Mouse (Mus musculus): Measurements from ENCODE around the gene Ipmk.
A peak's percentile ranks its signal among the peaks of the same experiment; 100 is the strongest.
"Not testable (repeated sequence)": the region's sequence is repeated elsewhere in the genome, so short reads cannot be mapped to it uniquely, and the experiment has no call there.

The Ipmk gene

DNA sequence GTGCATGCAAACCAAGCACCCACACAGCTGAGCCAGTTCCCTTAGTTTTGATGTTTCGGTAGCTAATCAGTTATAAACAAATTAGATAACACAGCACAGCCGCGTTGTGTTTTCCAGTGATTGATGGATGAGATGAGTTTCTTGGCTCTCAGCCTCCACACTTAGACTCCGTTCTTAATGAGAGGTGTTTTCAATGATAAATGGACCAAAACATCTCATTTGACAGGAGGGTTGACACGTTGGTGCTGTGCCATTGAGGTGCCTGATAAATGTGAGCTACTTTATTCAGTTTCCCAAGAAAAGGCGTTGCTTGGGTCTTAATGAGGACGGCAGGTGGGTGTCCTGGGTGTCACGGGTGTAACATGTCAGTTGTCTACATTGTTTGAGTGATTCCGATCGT, 79.8 kb downstream of the Ipmk start:
- DNase-seq = no peak

DNA sequence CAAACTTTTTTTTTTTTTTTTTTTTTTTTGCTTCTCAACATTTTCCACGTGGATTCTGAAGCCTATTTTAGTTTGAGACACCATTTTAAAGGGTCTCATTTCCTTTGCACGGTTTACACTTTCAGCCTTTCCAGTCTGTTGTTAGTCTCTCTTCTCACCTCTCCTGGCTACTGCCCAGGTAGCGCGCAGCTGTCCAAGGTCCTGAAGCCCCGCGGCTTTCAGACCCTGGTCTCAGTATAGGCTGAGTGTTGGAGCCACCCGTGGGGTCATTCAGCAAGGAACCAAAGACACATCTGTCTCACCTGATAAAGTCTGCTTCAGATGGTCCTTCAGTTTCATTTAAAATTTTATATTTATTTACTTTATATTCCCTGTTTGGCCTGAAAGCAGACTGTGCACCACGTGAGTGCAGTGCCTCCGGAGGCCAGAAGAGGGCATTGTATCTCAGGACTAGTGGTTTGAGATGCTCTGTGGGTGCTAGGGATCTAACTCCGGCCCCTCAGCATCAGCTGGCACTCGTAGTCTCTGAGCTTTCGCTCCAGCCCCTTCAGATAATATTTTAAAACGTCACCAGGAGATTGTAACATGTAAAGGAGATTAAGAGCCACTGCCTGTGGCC, 80.8 kb downstream of the Ipmk start:
- no peak for DNase-seq

DNA sequence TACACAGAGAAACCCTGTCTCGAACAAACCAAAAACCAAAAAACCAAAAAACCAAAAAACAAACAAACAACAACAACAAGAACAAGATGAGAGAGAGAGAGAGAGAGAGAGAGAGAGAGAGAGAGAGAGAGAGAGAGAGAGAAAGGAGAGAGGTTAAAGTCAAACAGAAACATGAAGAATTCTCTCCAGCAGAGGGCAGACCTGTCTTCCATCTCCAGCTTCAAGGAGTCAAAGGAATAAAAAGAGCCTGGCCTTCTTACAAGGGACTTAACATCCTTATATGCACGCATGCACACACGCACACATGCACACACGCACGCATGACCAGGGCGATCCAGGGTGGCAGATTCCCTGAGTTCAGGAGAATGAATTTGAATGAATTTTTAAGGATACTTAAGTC, 83.1 kb downstream of the Ipmk start:
- no peak for DNase-seq

DNA sequence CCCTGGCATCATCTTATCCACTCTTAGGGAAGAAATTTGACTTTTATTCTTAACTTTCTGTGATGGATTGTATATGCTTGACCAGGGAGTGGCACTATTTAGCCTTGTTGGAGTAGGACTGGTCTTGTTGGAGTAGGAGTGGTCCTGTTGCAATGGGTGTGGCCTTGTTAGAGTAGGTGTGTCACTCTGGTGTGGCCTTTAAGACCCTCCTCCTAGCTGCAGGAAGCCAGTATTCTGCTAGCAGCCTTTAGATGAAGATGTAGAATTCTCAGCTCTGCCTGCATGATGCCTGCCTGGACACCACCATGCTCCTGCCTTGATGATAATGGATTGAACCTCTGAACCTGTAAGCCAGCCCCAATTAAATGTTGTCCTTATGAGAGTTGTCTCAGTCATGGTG, 95.5 kb downstream of the Ipmk start:
- DNase-seq = no peak

DNA sequence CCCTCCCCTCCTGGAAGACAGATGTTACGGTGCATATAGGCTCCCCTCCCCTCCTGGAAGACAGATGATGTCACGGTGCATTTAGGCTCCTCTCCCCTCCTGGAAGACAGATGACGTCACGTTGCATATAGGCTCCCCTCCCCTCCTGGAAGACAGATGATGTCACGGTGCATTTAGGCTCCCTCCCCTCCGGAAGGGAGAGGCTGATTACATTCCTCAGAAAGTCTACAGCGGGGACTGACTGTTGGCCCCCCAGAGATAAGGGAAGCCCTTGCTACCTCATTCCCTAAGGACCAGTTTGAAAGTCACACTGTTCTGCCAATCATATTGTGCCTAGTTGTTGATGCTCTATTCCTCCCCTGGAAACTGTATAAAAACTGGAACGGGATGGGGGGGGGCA, 100.1 kb downstream of the Ipmk start:
- no peak for DNase-seq

DNA sequence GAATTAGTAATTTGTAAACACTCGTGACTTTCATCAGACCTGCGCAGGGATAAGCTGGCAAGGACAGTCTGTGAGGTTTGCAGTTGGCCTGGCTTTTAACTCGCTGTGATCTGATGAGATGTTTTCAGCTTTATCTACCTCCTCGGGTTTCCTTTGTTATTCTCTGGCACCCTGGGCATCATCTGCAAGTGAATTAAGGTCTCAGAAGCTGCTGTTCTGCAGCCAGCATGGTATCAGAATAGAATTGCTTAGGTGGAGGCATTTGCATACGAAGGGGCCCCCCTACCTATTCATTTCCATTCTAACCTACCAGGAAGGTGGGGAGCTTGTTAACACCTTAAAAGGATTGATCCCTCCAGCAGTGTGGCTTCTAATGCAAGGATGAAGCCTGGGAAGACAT, 100.7 kb downstream of the Ipmk start:
- DNase-seq = no peak

DNA sequence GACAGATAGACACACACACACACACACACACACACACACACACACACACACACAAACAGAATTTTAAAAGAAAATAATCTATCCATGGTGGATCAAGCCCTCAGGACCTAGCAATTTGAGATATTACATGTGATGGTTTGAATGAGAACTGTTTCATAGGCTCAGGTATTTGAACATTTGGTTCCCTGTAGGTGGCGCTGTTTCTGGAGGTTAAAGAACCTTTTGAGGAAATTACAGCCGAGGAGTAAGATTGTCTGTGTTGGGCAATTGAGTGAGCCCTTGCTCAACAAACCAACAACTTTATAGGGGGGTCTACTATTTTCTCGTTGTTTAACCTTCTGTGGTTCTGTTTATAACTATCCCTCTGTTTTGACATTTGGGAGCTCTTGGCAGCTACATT, 107.8 kb downstream of the Ipmk start:
- no peak for DNase-seq

DNA sequence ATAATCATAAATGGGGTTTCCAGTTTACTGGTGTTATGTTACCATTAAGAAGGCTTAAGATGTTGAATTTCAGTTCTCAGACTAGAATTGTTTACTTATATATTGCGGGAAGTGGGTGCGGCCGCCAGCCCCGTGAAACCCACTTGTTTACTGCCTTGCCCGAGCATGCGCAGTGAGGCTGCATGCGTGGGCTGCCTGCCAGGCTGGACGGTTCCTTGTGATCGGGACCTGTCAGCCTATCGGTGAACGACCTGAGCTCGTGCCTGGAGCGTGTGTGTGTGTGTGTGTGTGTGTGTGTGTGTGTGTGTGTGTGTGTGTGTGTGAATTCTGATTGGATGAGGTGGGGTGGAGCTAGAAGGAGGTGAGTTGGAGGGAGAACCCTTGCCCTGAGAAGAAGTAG, 114.8 kb downstream of the Ipmk start:
- not testable (repeated sequence) for DNase-seq

DNA sequence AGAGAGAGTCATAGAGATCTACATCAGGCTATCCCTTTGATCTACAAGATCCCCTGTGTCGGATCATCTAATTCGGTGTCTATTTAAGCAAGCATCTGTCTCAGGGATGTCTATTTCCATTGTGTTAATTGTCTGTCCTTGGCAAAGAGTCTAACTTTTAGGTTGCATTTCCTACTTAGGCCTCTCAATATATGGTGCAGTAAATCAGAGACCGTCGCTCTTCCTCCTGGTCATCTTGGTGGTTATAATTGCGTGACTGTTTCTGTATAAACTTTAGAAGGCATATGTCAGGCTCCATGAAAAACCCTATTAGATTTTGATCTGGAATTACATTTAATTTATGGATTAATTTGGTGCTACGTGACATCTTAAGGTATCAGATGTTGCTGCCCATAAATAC, 116.9 kb downstream of the Ipmk start:
- no peak for DNase-seq

DNA sequence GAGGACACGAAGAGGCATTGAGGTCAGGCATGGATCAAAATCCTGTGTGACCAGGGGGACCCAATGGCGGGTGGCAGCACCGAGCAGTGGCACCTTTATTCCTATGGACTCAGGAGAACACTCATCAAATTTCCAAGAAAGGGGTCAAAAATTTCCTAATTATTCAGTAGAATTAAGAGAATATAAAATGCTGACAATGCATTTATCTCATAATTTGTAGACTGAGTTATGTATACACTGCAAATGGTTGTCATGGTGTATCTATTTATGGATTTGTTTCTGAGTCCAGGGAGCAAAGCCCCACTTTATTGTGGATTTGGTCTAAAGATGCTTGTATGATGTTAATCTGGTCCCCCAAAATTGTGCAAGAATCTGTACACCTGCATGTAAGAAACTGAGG, 120.8 kb downstream of the Ipmk start:
- no peak for DNase-seq

DNA sequence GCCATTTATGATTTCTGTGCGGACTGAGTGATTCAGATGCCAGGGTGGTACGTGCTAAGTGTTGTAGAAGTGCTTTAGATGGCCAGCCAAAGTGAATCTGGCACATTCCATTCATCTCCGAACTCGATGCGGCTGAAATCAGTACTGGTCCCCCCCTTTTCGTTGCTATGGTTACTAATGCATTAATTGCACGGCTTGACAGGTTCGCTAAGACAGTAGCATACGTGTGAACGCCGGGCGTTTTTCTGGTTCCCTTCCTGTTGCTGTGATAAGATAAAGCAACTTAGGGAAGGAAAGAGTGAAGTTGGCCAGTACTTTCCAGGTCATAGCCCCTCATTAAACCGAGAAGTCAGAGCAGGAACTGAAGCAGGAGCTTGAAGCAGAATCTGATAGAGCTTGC, 122.2 kb downstream of the Ipmk start:
- DNase-seq = no peak

DNA sequence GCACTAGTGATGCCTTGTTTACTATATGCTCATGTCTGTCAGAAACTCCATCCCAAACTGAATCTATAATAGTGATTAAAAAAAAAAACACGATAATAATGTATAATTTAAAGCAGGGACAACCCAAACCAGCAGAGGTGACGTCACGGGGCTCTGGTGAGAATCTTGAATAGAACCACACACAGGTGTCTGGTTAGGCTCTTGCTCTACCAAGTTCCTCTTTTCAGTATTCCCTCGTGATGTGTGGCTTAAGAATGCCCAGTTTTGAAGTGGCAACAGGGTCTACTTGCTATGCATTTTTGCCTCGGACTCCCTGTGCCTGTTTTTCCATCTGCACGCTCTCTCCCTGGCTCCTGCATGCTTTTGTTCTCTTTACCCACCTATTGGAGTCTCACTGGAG, 124.5 kb downstream of the Ipmk start:
- no peak for DNase-seq

DNA sequence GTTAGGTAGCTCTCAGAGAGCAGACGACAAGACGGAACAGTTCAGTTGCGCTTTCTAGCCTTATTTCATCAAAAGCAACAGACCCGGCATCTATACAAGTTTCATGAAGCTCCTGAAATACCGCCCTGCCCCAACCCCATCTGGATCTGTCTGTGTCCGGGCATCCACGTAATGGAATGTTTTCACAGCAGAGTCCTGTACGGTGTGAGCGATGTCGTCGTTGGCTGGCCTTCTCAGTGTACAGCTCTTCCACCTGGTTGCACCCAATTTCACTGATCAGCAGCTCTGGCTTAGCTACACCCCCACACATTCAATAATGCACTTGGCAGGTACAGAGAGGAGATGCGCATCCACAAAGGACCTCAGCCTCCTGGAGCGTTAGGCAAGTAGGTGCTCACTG, 126.0 kb downstream of the Ipmk start:
- no peak for DNase-seq

DNA sequence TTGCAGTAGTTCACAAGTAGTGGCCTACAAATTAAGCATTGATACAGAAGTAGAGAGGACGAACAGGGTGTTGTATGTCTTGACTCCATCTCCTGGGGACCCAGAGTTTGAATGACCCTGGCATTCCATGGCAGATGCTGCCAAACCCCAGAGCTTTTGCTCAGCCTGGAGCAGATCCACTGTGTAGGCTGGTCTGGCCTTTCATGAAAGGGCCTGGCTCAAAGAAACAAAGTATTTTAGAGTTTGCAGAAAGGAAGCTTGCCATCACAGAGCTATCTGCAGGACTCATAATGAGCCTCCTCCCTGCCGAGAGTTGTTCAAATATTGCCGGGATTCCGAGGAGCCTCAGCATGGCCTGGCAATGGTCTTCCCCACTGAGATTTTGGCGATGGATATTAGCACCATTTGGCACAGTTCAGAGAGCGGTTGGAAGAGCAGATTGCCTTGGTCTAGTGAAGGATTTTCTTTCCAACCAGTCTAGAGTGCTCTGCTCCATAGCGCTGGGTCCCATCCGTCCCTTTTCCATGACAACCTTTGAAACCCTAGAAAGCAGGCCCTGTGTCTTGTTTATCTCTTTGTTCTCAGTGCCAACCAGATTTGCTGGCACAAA, 129.0 kb downstream of the Ipmk start:
- DNase-seq = peak; percentile 68 to 74

DNA sequence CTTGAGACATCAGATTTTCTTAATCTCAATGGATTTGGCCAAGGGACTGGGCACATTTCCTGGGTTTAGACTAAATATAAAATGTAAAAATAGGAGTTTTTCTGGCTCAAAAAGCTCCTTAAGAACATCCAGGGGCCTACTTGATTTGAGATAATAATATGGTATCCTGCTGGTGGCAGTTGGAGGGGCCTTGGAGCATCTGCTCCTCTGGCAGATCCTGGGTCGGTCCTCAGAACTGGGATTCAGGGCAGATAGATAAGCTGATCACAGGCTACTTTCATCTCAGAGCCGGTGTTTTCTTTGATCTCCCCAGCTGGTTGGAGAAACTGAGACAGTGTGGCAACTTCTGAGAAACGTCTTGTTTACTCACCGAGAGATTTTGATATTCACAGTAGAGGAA, 129.6 kb downstream of the Ipmk start:
- no peak for DNase-seq

DNA sequence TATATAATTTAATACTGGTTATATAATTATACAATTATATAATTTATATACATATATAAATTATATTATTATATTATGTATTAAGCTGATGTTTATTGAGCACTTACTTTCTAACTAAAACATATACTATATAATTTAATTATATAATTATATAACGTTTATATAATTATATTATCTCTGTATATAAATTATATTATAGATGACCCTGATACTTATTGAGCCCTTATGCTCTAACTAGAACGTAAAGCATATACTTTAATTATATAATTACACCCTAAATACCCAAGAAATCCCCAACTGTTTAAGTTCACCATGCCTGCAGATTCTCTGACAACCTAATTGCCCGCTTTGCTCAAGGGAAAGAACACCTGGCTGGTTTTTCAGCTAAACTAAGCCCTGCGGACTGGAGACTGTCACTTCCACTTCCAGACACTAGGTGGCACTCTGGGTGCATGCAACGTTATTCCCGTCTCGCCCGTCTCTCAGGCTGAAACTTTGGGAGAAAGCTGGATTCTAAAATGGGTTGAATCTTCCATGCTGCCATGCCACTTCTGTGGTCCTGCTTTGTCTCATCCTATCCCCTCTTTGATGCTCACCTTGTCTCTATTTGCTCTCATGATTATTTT, 132.2 kb downstream of the Ipmk start:
- peak; percentile 76 to 81 for DNase-seq

All from cerebellum, postnatal 36 days (tissue).